Mouse (Mus musculus) bone marrow macrophage, adult 2 months (primary cell): ENCODE data around the gene Hic2. TPM values are rescaled to one million over a fixed set of nuclear protein-coding genes. Genes with fewer than 3 reads are reported as not detected.

Experiments used
- H3K27ac ChIP-seq: 2 replicates; pipeline ENCODE4 v1.5.1; 2012; ENCODE audit warnings: low read depth, low read length; ENCODE audit not compliant: insufficient read depth
- H3K4me1 ChIP-seq: 2 replicates; pipeline ENCODE4 v1.6.1; 2012; ENCODE audit warnings: low read length; ENCODE audit not compliant: control insufficient read depth, insufficient read depth
- H3K4me3 ChIP-seq: 2 replicates; pipeline ENCODE4 v1.5.1; 2012; ENCODE audit warnings: mild to moderate bottlenecking, low read length, moderate library complexity; ENCODE audit not compliant: insufficient read depth
- CTCF ChIP-seq: IDR thresholded peaks from 2 replicates; pipeline ENCODE4 v1.5.1; 2012; ENCODE audit warnings: low read depth, mild to moderate bottlenecking, low read length, moderate library complexity
- POLR2A ChIP-seq: IDR thresholded peaks from 2 replicates; pipeline ENCODE4 v1.6.1; 2012; ENCODE audit warnings: mild to moderate bottlenecking, low read depth, low read length, borderline replicate concordance
- polyA plus RNA-seq: library from polyadenylated mRNA; stranded (reverse); fragments of >200 nt; gene quantifications from 2 replicates; pipeline ENCODE4 v1.2.4, GENCODE M21; 2012; ENCODE audit not compliant: missing spikeins, insufficient read depth, insufficient read length

Gene Hic2
- polyA plus RNA-seq, 1 experiment = 2.0 TPM

DNA sequence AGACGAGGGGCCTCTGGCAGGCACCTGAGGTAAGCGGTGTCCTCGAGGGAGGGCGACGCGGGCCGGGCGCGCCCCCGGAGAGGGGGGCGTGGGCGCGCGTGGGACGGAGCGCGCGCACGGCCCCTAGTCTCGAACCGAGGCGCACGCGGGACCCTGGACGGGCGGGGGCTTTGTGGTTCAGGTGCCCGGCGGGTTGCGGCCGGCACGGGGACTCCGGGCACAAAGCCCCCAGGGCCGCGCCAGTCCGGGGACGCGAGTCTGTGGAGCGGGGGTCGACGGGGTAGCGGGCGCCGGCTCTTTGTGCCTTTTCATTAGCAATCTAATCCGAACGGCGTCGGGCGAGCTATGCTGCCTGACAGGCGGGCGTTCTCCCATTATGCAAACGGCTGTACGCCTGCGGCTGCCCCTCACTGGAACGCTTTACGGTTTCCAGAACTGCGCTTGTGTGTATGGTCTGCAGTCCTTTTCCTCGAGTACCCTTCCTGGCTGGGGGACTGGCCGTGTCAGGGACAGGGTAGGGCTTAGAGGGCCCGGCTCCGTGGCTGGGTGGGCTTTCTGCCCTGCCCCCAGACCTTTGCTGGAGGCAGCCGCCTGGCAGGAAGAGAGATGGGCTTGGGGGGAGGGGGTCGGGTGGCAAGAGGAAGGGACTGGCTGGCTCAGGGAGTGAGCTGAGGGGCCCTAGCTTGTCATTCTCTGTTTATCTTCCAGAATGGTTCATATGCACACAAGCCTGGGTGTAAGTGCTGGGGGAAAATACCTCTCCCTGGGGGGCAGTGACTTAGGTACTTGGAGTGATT is 528 bp downstream of the Hic2 start:
- peak overlapping the region; percentile 69 for H3K4me3 ChIP-seq
- no peak for TF ChIP-seq POLR2A
- no peak for TF ChIP-seq CTCF
- H3K27ac ChIP-seq = peak overlapping the region; percentile 26; the same call in 1 of the 2 replicates
- peaks cover 25% of the 10 kb centered on the region for H3K4me1 ChIP-seq

DNA sequence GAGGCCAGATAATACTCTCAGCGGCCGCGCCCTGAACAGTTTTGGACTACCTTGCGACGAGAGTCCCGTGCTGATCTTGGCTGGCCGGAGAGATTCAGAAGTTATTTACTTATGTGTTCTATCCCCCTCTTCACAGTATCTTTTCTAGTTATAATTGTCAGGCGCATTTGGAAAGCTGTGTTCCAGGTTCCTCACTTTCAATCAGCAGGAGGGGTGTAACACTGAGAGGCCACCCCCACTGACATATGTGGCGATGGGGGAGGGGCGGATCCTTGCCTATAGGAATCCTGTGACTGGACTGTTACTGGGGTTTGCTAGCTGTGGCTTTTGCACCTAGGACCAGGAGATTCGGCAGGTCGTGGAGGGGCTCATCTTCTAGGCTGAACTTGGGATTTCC is 1.1 kb downstream of the Hic2 start:
- peaks cover 25% of the 10 kb centered on the region for H3K4me1 ChIP-seq
- peak overlapping the region; percentile 69 for H3K4me3 ChIP-seq

DNA sequence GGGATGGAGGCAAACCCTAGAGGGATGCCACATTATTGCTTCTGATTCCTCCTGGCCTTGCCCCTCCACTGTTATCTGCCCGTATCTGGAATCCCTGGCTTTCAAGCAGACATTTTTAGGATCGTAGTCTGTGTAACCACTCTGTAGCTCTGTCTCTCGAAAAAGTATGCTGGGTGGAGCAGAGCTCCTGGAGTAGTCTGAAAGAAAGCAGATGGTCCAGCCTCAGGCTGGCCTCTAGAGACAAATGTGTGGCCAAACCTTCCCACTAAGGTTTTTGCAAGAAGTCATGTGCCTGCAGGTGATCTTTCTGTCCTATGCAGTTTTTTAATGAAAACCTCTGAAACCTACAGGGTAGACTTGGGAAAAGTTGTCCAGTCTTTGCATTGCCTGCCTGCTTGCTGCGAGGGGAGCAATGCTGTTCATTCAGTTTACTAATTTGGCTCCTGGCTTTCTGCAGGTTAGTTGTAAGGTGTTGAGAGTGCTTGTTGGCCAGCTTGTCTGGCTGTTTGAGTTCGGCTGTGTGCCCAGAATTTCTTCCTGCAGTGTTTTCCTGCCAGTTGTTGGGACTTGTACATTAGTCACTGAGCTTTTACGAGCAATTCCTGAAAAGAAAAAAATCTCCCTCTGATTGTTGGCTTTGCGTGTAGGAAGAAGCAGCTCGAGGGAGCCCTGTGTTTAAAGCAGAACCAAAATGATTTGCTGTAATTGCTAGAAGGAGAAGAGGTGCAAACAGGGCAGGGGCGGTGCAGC is 1.7 kb downstream of the Hic2 start:
- Histone ChIP-seq H3K4me1 (peaks cover 26% of the 10 kb centered on the region), H3K4me3 (peak overlapping the region; percentile 69), H3K27ac (no peak overlapping the region)
- TF ChIP-seq POLR2A (no peak), CTCF (no peak)

More for the DNA sequence above, 1.1 kb downstream of the Hic2 start:
- H3K27ac ChIP-seq = no peak overlapping the region
- TF ChIP-seq CTCF (no peak), POLR2A (no peak)

DNA sequence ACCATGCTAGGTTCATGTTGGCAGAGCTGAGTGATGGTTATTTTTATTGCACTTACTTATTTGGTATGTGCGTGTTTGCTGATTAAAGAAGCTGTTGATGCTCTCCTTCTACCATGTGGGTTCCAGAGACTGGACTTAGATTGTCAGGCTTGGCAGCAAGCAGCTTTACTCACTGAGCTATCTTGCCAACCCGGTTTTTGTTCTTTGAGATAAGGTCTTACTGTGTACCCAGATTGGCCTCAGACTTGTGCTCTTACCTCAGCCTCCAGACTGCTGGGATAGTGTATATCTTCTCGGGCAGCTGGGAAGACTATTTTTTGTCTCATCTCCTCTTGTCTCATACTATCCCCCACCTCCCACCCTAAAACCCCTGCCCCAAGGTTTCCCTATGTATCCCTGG is 4.3 kb downstream of the Hic2 start:
- Histone ChIP-seq H3K4me1 (peaks cover 33% of the 10 kb centered on the region), H3K27ac (no peak overlapping the region), H3K4me3 (no peak overlapping the region)
- TF ChIP-seq POLR2A (no peak), CTCF (no peak)

DNA sequence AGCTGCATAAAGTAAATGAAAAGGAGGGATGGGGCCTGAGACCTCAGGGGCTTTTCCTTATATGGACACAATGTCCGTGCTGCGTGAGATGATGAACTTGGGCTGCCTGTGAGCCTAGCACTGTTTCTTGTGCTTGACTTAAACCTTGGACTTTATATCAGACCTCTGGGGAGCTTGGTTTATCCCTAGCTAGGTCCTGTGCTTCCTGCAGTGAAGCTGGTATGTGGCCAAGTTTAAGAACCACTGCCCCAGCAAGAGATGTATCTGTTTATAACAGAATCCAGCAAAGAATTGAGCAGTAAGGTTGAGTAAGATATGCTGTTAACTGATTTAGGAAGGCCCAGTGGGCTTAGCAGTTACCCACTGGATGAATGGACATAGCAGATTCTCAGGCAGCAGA is 6.0 kb downstream of the Hic2 start:
- TF ChIP-seq POLR2A (no peak), CTCF (no peak)
- no peak overlapping the region for H3K4me3 ChIP-seq
- H3K4me1 ChIP-seq = peaks cover 29% of the 10 kb centered on the region
- no peak overlapping the region for H3K27ac ChIP-seq

DNA sequence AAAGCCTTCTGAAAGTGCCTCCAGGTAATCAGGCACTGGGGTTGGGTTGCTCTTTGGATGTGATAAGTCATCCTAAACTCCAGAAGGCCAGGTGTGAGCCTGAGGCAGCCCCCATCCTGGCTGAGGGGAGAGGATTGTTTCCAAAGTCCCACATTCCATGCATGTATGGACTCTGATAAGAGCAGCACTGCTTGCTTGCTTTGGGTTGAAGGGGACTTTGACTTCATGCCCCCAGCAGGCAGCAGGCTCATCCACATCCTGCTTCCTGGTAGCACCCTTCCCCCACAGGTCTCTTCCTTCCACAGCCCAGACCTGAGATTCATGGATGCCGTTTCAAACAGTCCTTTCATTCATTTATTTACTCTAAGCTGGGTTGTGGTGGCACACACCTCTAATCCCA is 10.4 kb downstream of the Hic2 start:
- peaks cover 12% of the 10 kb centered on the region for H3K4me1 ChIP-seq
- H3K27ac ChIP-seq = no peak overlapping the region
- H3K4me3 ChIP-seq = no peak overlapping the region
- TF ChIP-seq CTCF (no peak), POLR2A (no peak)

DNA sequence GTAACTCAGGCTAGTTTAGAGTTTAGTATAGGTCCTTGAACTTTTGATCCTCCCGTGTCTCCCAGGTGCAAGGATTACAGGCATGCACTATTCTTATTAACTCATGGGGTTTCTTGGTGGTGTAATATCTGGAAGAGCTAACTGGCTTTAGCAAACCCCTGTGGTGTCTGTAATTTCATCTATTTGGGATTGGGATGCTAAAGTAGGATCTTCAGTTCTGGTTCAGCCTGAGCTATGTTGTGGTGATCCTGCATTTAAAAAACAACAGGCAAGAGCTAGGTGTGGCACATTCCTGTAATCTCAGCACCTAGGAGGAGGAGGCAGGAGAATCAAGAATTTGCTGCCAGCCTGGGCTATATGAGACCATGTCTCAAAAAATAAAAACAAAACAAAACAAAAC is 11.6 kb downstream of the Hic2 start:
- TF ChIP-seq POLR2A = no peak
- Histone ChIP-seq H3K4me1 (peaks cover 19% of the 10 kb centered on the region), H3K4me3 (no peak overlapping the region), H3K27ac (no peak overlapping the region)

DNA sequence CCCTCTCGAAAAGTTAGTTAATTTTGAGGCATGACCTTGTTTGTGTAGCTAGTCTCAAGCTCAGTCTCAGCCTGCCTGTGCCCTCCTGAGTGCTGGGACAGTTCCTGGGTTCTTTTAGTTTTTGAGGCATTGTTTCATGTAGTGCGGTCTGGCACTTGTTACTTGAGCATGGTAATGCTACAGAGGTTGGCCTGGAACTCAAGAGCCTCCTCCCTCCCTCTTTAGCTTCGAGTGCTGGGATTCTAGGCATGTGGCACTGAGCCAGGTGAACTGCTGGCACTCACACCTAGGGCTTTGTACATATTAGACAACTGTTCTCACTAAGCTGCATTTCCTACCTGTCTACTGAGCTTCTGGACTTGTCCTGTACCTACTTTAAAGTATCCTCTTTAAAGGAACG is 14.4 kb downstream of the Hic2 start:
- Histone ChIP-seq H3K27ac (no peak overlapping the region), H3K4me3 (no peak overlapping the region), H3K4me1 (peaks cover 11% of the 10 kb centered on the region)
- TF ChIP-seq POLR2A = no peak
- no peak for TF ChIP-seq CTCF

DNA sequence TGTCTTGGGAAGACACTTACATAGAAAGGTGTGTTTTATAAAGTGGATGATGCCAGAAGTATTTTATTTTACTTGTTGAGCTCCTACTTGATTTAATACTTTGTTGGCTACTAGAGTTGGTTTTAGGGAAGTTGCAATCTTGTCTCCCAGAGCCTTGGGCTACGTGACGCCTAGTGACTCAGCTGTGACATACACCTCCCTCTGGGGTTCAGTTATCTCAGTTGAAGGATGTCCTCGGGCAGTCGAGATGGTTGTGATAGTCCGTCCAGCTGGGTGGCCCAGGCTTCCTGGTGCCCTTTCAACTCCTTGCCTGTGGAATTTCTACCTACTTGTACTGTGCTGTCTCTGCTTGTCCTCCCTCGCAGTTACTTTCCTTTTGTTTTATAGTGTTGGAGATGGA is 15.8 kb downstream of the Hic2 start:
- Histone ChIP-seq H3K4me1 (peaks cover 11% of the 10 kb centered on the region), H3K27ac (no peak overlapping the region), H3K4me3 (peak overlapping the region; percentile 14; the same call in 1 of the 2 replicates)
- TF ChIP-seq POLR2A = no peak
- no peak for TF ChIP-seq CTCF

DNA sequence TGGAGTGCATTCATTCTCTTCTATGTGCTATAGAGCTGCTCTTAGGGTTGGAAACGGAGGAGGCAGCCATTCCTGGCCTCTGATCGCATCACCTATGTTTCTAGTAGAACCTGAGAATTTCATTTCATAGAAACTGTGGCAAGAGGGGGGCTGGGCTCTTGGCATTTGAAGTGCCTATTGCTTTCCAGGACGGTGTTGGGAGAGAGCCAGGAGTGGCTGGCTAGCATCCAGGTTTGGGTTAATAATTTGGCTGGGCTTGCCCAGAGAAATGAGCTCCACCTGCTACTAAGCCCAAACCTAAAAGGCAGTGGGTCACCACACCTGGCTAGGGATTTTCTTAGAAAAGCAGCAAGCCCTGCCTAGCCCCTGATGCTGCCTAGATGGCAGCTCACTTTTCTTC is 18.2 kb downstream of the Hic2 start:
- Histone ChIP-seq H3K4me3 (no peak overlapping the region), H3K27ac (no peak overlapping the region), H3K4me1 (peaks cover 11% of the 10 kb centered on the region)
- TF ChIP-seq CTCF = no peak
- no peak for TF ChIP-seq POLR2A
